Mouse (Mus musculus) MEL (cell line): ENCODE measurements around the gene Crlf3. TPM values are rescaled to one million over a fixed set of nuclear protein-coding genes. Genes with fewer than 3 reads are reported as not detected.
A peak's percentile ranks its signal among the peaks of the same experiment; 100 is the strongest.

Experiments used
- DNase-seq: peaks from one replicate; pipeline ENCODE4 v3.0.0; 2011; ENCODE audit warnings: low read depth, low spot score
- H3K27ac ChIP-seq: 2 replicates; pipeline ENCODE4 v1.5.1; 2012; ENCODE audit warnings: low read depth, mild to moderate bottlenecking, control low read depth, low read length, moderate library complexity; ENCODE audit not compliant: control insufficient read depth
- H3K27me3 ChIP-seq, 2 experiments: fragments of 150-350 bp in 1 of 2; sonication (generic) in 1 of 2; 2 replicates each; pipeline ENCODE4 v1.6.1; 2012; ENCODE audit warnings: low read length in 2 of 2, mild to moderate bottlenecking in 2 of 2, improper control_type of control experiment in 1 of 2, moderate library complexity in 1 of 2; ENCODE audit not compliant: insufficient read depth in 2 of 2, control insufficient read depth in 1 of 2
- H3K36me3 ChIP-seq, 2 experiments: 2 replicates each; pipeline ENCODE4 v1.6.1; 2012 to 2014; ENCODE audit warnings: low read length in 2 of 2, improper control_type of control experiment in 1 of 2, inconsistent platforms in 1 of 2, mild to moderate bottlenecking in 1 of 2; ENCODE audit not compliant: insufficient read depth in 2 of 2, control insufficient read depth in 1 of 2
- H3K4me1 ChIP-seq, 2 experiments: fragments of 150-350 bp in 1 of 2; sonication (generic) in 1 of 2; 2 replicates each; pipeline ENCODE4 v1.6.1; 2012; ENCODE audit warnings: low read length in 2 of 2, improper control_type of control experiment in 1 of 2, mild to moderate bottlenecking in 1 of 2; ENCODE audit not compliant: insufficient read depth in 2 of 2, control insufficient read depth in 1 of 2
- H3K4me3 ChIP-seq, 2 experiments: fragments of 150-350 bp in 1 of 2; sonication (generic) in 1 of 2; 2 replicates each; pipeline ENCODE4 v1.5.1; 2012; ENCODE audit warnings: low read depth in 2 of 2, low read length in 2 of 2, mild to moderate bottlenecking in 2 of 2, moderate library complexity in 2 of 2, control low read depth in 1 of 2, improper control_type of control experiment in 1 of 2; ENCODE audit not compliant: control insufficient read depth in 1 of 2, insufficient read depth in 1 of 2
- H3K79me2 ChIP-seq: 2 replicates; pipeline ENCODE4 v1.6.1; 2012; ENCODE audit warnings: mild to moderate bottlenecking, low read length, moderate library complexity; ENCODE audit not compliant: control insufficient read depth, poor library complexity, insufficient read depth
- H3K9ac ChIP-seq: 2 replicates; pipeline ENCODE4 v1.6.1; 2012; ENCODE audit warnings: low read depth, mild to moderate bottlenecking, control low read depth, low read length, moderate library complexity; ENCODE audit not compliant: control insufficient read depth, poor library complexity, severe bottlenecking
- H3K9me3 ChIP-seq: fragments of 150-350 bp; sonication (generic); replicated peaks from 2 replicates; pipeline ENCODE4 v1.6.1; 2012; ENCODE audit warnings: mild to moderate bottlenecking, low read length, improper control_type of control experiment, moderate library complexity; ENCODE audit not compliant: insufficient read depth
- CHD1 ChIP-seq: IDR thresholded peaks from 2 replicates; pipeline ENCODE4 v1.6.1; 2012; ENCODE audit warnings: low read depth, mild to moderate bottlenecking, inconsistent platforms, low read length, improper control_type of control experiment
- CHD2 ChIP-seq: IDR thresholded peaks from 2 replicates; pipeline ENCODE4 v1.6.1; 2011; ENCODE audit warnings: low read length, improper control_type of control experiment
- CTCF ChIP-seq, 3 experiments: IDR thresholded peaks in 2 of 3; conservative IDR thresholded peaks in 1 of 3; 2 replicates each; pipeline ENCODE4 v1.5.1; 2011 to 2012; ENCODE audit warnings: low read length in 3 of 3, low read depth in 2 of 3, mild to moderate bottlenecking in 2 of 3, improper control_type of control experiment in 1 of 3, inconsistent platforms in 1 of 3, mixed read lengths in 1 of 3, moderate library complexity in 1 of 3; ENCODE audit not compliant: control insufficient read depth in 1 of 3, insufficient read depth in 1 of 3, poor library complexity in 1 of 3, severe bottlenecking in 1 of 3
- E2F4 ChIP-seq: IDR thresholded peaks from 2 replicates; pipeline ENCODE4 v1.6.1; 2011; ENCODE audit warnings: low read depth, low read length, improper control_type of control experiment, borderline replicate concordance
- ELF1 ChIP-seq: IDR thresholded peaks from 2 replicates; pipeline ENCODE4 v1.6.1; 2014; ENCODE audit warnings: low read depth, mild to moderate bottlenecking, inconsistent platforms, low read length, improper control_type of control experiment, moderate library complexity
- EP300 ChIP-seq, 2 experiments: IDR thresholded peaks; 2 replicates each; pipeline ENCODE4 v1.6.1; 2011; ENCODE audit warnings: improper control_type of control experiment in 2 of 2, low read length in 2 of 2, low read depth in 1 of 2, mild to moderate bottlenecking in 1 of 2
- ETS1 ChIP-seq: IDR thresholded peaks from 2 replicates; pipeline ENCODE4 v1.6.1; 2012; ENCODE audit warnings: low read depth, mild to moderate bottlenecking, inconsistent platforms, low read length, improper control_type of control experiment, moderate library complexity
- GATA1 ChIP-seq: IDR thresholded peaks from 2 replicates; pipeline ENCODE4 v1.6.1; 2011; ENCODE audit warnings: low read depth, low read length, improper control_type of control experiment
- HCFC1 ChIP-seq: IDR thresholded peaks from 2 replicates; pipeline ENCODE4 v1.6.1; 2012; ENCODE audit warnings: low read depth, mild to moderate bottlenecking, inconsistent platforms, low read length, improper control_type of control experiment, moderate library complexity
- JUND ChIP-seq: IDR thresholded peaks from 2 replicates; pipeline ENCODE4 v1.6.1; 2011; ENCODE audit warnings: low read depth, mild to moderate bottlenecking, improper control_type of control experiment, low read length
- KAT2A ChIP-seq: conservative IDR thresholded peaks from 2 replicates; pipeline ENCODE4 v1.6.1; 2012; ENCODE audit warnings: low read depth, low read length, improper control_type of control experiment, inconsistent platforms
- MAZ ChIP-seq: IDR thresholded peaks from 2 replicates; pipeline ENCODE4 v1.6.1; 2012; ENCODE audit warnings: low read depth, mild to moderate bottlenecking, inconsistent platforms, low read length, improper control_type of control experiment
- MEF2A ChIP-seq: IDR thresholded peaks from 2 replicates; pipeline ENCODE4 v1.6.1; 2014; ENCODE audit warnings: low read depth, mild to moderate bottlenecking, inconsistent platforms, low read length, improper control_type of control experiment; ENCODE audit not compliant: poor library complexity, insufficient replicate concordance, severe bottlenecking; ENCODE audit errors: extremely low read depth
- MYC ChIP-seq: IDR thresholded peaks from 2 replicates; pipeline ENCODE4 v1.6.1; 2011; ENCODE audit warnings: low read depth, mild to moderate bottlenecking, low read length, improper control_type of control experiment, moderate library complexity
- NRF1 ChIP-seq: IDR thresholded peaks from 2 replicates; pipeline ENCODE4 v1.6.1; 2014; ENCODE audit warnings: low read depth, mild to moderate bottlenecking, inconsistent platforms, low read length, improper control_type of control experiment, moderate library complexity; ENCODE audit not compliant: poor library complexity, insufficient read depth, severe bottlenecking
- POLR2A ChIP-seq, 2 experiments: IDR thresholded peaks; 2 replicates each; pipeline ENCODE4 v1.6.1; 2011 to 2012; ENCODE audit warnings: low read length in 2 of 2, mild to moderate bottlenecking in 2 of 2, control low read depth in 1 of 2, improper control_type of control experiment in 1 of 2, low read depth in 1 of 2, moderate library complexity in 1 of 2; ENCODE audit not compliant: control insufficient read depth in 1 of 2, insufficient read depth in 1 of 2, poor library complexity in 1 of 2
- POLR2AphosphoS2 ChIP-seq: IDR thresholded peaks from 2 replicates; pipeline ENCODE4 v1.6.1; 2011; ENCODE audit warnings: low read length, improper control_type of control experiment
- RAD21 ChIP-seq: IDR thresholded peaks from 2 replicates; pipeline ENCODE4 v1.6.1; 2011; ENCODE audit warnings: mild to moderate bottlenecking, low read depth, low read length, improper control_type of control experiment
- RCOR1 ChIP-seq: IDR thresholded peaks from 2 replicates; pipeline ENCODE4 v1.6.1; 2012; ENCODE audit warnings: low read depth, mild to moderate bottlenecking, inconsistent platforms, low read length, improper control_type of control experiment
- SIN3A ChIP-seq: IDR thresholded peaks from 2 replicates; pipeline ENCODE4 v1.6.1; 2012; ENCODE audit warnings: low read length, improper control_type of control experiment, inconsistent platforms
- SMC3 ChIP-seq: IDR thresholded peaks from 2 replicates; pipeline ENCODE4 v1.6.1; 2011; ENCODE audit warnings: low read depth, low read length, improper control_type of control experiment
- TAL1 ChIP-seq: IDR thresholded peaks from 2 replicates; pipeline ENCODE4 v1.6.1; 2012; ENCODE audit warnings: mild to moderate bottlenecking, inconsistent platforms, low read length, moderate library complexity, mixed read lengths
- TCF12 ChIP-seq: IDR thresholded peaks from 2 replicates; pipeline ENCODE4 v1.6.1; 2014; ENCODE audit warnings: low read depth, mild to moderate bottlenecking, inconsistent platforms, low read length, improper control_type of control experiment, moderate library complexity
- UBTF ChIP-seq: IDR thresholded peaks from 2 replicates; pipeline ENCODE4 v1.6.1; 2012; ENCODE audit warnings: low read depth, mild to moderate bottlenecking, inconsistent platforms, low read length, improper control_type of control experiment, moderate library complexity, borderline replicate concordance; ENCODE audit not compliant: insufficient read depth
- USF1 ChIP-seq: IDR thresholded peaks from 2 replicates; pipeline ENCODE4 v1.6.1; 2014; ENCODE audit warnings: low read depth, mild to moderate bottlenecking, inconsistent platforms, low read length, improper control_type of control experiment, moderate library complexity
- USF2 ChIP-seq, 2 experiments: IDR thresholded peaks; 2 replicates each; pipeline ENCODE4 v1.6.1; 2011 to 2012; ENCODE audit warnings: improper control_type of control experiment in 2 of 2, low read length in 2 of 2, borderline replicate concordance in 1 of 2, inconsistent platforms in 1 of 2, low read depth in 1 of 2, mild to moderate bottlenecking in 1 of 2; ENCODE audit not compliant: insufficient read depth in 1 of 2
- ZC3H11A ChIP-seq: IDR thresholded peaks from 2 replicates; pipeline ENCODE4 v1.6.1; 2012; ENCODE audit warnings: low read depth, mild to moderate bottlenecking, inconsistent platforms, low read length, improper control_type of control experiment
- ZKSCAN1 ChIP-seq: IDR thresholded peaks from 2 replicates; pipeline ENCODE4 v1.6.1; 2012; ENCODE audit warnings: low read depth, mild to moderate bottlenecking, inconsistent platforms, low read length, improper control_type of control experiment, moderate library complexity
- ZMIZ1 ChIP-seq: IDR thresholded peaks from 2 replicates; pipeline ENCODE4 v1.6.1; 2012; ENCODE audit warnings: low read depth, mild to moderate bottlenecking, inconsistent platforms, low read length, improper control_type of control experiment, moderate library complexity
- ZNF384 ChIP-seq: IDR thresholded peaks from 2 replicates; pipeline ENCODE4 v1.6.1; 2012; ENCODE audit warnings: low read depth, mild to moderate bottlenecking, inconsistent platforms, low read length, improper control_type of control experiment
- polyA plus RNA-seq, 2 experiments: library from polyadenylated mRNA; stranded (reverse) in 1 of 2; unstranded in 1 of 2; fragments of >175 nt in 1 of 2; fragments of >200 nt in 1 of 2; gene quantifications; 2 replicates each; pipeline versions ENCODE4 v1.2.1 to v1.2.4; 2012; ENCODE audit warnings: low replicate concordance in 2 of 2, low read depth in 1 of 2; ENCODE audit not compliant: insufficient read length in 2 of 2, insufficient read depth in 1 of 2, missing spikeins in 1 of 2
- total RNA-seq: library from RNA; depleted of rRNA; stranded (reverse); fragments of 300-350 nt; gene quantifications from 2 replicates; pipeline ENCODE4 v1.2.3, GENCODE M21; 2012

Gene Crlf3
- total and polyA plus RNA-seq, 3 experiments, result 71.7 to 107 TPM; not detected in 1

- Histone ChIP-seq H3K4me1 (peaks cover 14 to 16% of the 10 kb centered on the region in 2 experiments), H3K9me3 (no peaks in the 10 kb centered on the region), H3K4me3 (no peak overlapping the region), H3K36me3 (peaks cover 33 to 39% of the 10 kb centered on the region in 2 experiments), H3K79me2 (peaks cover 1% of the 10 kb centered on the region; the same call in 1 of the 2 replicates), H3K9ac (no peak overlapping the region), H3K27me3 (no peaks in the 10 kb centered on the region)
- TF ChIP-seq CHD2 (no peak), TCF12 (peak; percentile 44; the same call in 1 of the 2 replicates), SIN3A (peak; percentile 17; the same call in 1 of the 2 replicates), EP300 (IDR thresholded peaks at IDR 0.05; ENCODE audit: low read depth in 1 of 2, low read length in 2 of 2) (peak; percentile 75 to 83), ZNF384 (peak; percentile 47; the same call in 1 of the 2 replicates), SMC3 (no peak), POLR2A (IDR thresholded peaks at IDR 0.05; ENCODE audit: control insufficient read depth in 1 of 2, insufficient read depth in 1 of 2, low read depth in 1 of 2, low read length in 2 of 2, poor library complexity in 1 of 2) (no peak), TAL1 (peak; percentile 35; the same call in 1 of the 2 replicates), RCOR1 (0 out of 2 replicates have a peak, but pooled peaks have one; percentile 30), GATA1 (peak; percentile 54), USF2 (IDR thresholded peaks at IDR 0.05; ENCODE audit: borderline replicate concordance in 1 of 2, insufficient read depth in 1 of 2, low read depth in 1 of 2, low read length in 2 of 2) (no peak)
- TF ChIP-seq, all 39 proteins: peak for 7
- peak overlapping the region; percentile 37; the same call in 1 of the 2 replicates for H3K27ac ChIP-seq
- peak; percentile 54 for DNase-seq
Measured at GRCm38 (mm10) chr11:80104407-80104806, 23.6 kb upstream of the Crlf3 start.

GRCm38 (mm10) chr11:80101298-80101697, 20.5 kb upstream of the Crlf3 start:
- Histone ChIP-seq H3K9me3 (no peaks in the 10 kb centered on the region), H3K36me3 (peaks cover 33 to 48% of the 10 kb centered on the region in 2 experiments), H3K4me3 (no peak overlapping the region), H3K27me3 (no peaks in the 10 kb centered on the region), H3K79me2 (peaks cover 2% of the 10 kb centered on the region), H3K4me1 (peaks cover 17 to 19% of the 10 kb centered on the region in 2 experiments), H3K9ac (no peak overlapping the region), H3K27ac (peak overlapping the region; percentile 78)
- no peak for DNase-seq
- no peak for TF ChIP-seq KAT2A
- peak; percentile 59 for TF ChIP-seq ZKSCAN1
- TF ChIP-seq POLR2AphosphoS2, result no peak
- no peak for TF ChIP-seq UBTF
- TF ChIP-seq MAZ, result peak; percentile 68; the same call in 1 of the 2 replicates
- no peak for TF ChIP-seq CTCF (IDR thresholded peaks at IDR 0.05 in 2 of 3, conservative IDR thresholded peaks at IDR 0.05 in 1 of 3; ENCODE audit: control insufficient read depth in 1 of 3, insufficient read depth in 1 of 3, low read depth in 2 of 3, low read length in 3 of 3, poor library complexity in 1 of 3, severe bottlenecking in 1 of 3)
- TF ChIP-seq CHD2, result peak; percentile 40; the same call in 1 of the 2 replicates
- no peak for TF ChIP-seq RAD21
- 0 out of 2 replicates have a peak, but pooled peaks have one; percentile 32 for TF ChIP-seq MEF2A
- TF ChIP-seq SMC3, result no peak
- TF ChIP-seq JUND, result peak; percentile 51; the same call in 1 of the 2 replicates
- peak; percentile 95 for TF ChIP-seq ETS1
- TF ChIP-seq ZC3H11A, result no peak
- TF ChIP-seq E2F4, result no peak
- TF ChIP-seq ELF1, result 0 out of 2 replicates have a peak, but pooled peaks have one; percentile 40
- TF ChIP-seq CHD1, result 0 out of 2 replicates have a peak, but pooled peaks have one; percentile 68
- no peak for TF ChIP-seq NRF1
- TF ChIP-seq USF1, result no peak
- 0 out of 2 replicates have a peak, but pooled peaks have one; percentile 45 for TF ChIP-seq ZMIZ1
- no peak for TF ChIP-seq HCFC1
- TF ChIP-seq MYC, result 0 out of 2 replicates have a peak, but pooled peaks have one; percentile 55
